Mouse (Mus musculus): ENCODE results near the gene Tcp11l1.

GRCm38 (mm10) chr2:104743160-104743559, 31.2 kb upstream of the Tcp11l1 start:
- TF ChIP-seq POLR2A (IDR thresholded peaks at IDR 0.05; ENCODE audit: borderline replicate concordance, control insufficient read depth, low read depth, low read length): no peak
- TF ChIP-seq CTCF (IDR thresholded peaks at IDR 0.05; ENCODE audit: control insufficient read depth, insufficient read depth, low read length): no peak

All from bone marrow, adult 2 months (tissue).